Mouse (Mus musculus) C2C12 (cell line): ENCODE results near the gene Malrd1. TPM values are rescaled to one million over a fixed set of nuclear protein-coding genes. Genes with fewer than 3 reads are reported as not detected.

ENCODE experiments used
- H3K27me3 ChIP-seq: one replicate; pipeline ENCODE4 v1.6.1; 2011; ENCODE audit not compliant: control insufficient read depth, insufficient read depth, insufficient read length
- H3K36me3 ChIP-seq: one replicate; pipeline ENCODE4 v1.6.1; 2011; ENCODE audit not compliant: control insufficient read depth, insufficient read depth
- H3K4me3 ChIP-seq: one replicate; pipeline ENCODE4 v1.5.1; 2011; ENCODE audit warnings: mild to moderate bottlenecking, control low read depth; ENCODE audit not compliant: poor library complexity, insufficient read depth, severe bottlenecking
- H3K79me2 ChIP-seq: one replicate; pipeline ENCODE4 v1.6.1; 2011; ENCODE audit not compliant: control insufficient read depth, insufficient read depth
- H3K79me3 ChIP-seq: one replicate; pipeline ENCODE4 v1.6.1; 2011; ENCODE audit warnings: low read depth, control low read depth
- H3ac ChIP-seq: one replicate; pipeline ENCODE3; 2011; ENCODE audit warnings: low read depth; ENCODE audit not compliant: control insufficient read depth, insufficient read length
- CEBPB ChIP-seq: IDR thresholded peaks from one replicate; pipeline ENCODE4 v1.6.1; 2011; ENCODE audit warnings: low read depth, mild to moderate bottlenecking, control low read depth, moderate library complexity
- CTCF ChIP-seq: IDR thresholded peaks from one replicate; pipeline ENCODE4 v1.5.1; 2011; ENCODE audit not compliant: control insufficient read depth, insufficient read depth, insufficient read length
- FOSL1 ChIP-seq: IDR thresholded peaks from one replicate; pipeline ENCODE4 v1.8.0; 2011; ENCODE audit warnings: mild to moderate bottlenecking, low read length; ENCODE audit not compliant: poor library complexity, insufficient read depth, severe bottlenecking
- MAX ChIP-seq: IDR thresholded peaks from one replicate; pipeline ENCODE4 v1.6.1; 2011; ENCODE audit warnings: mild to moderate bottlenecking, control low read depth
- MYOD1 ChIP-seq: IDR thresholded peaks from one replicate; pipeline ENCODE4 v1.6.1; 2011; ENCODE audit warnings: low read depth; ENCODE audit not compliant: control insufficient read depth, insufficient read length
- MYOG ChIP-seq: IDR thresholded peaks from one replicate; pipeline ENCODE4 v1.6.1; 2011; ENCODE audit not compliant: control insufficient read depth, insufficient read length; ENCODE audit errors: extremely low read depth
- USF1 ChIP-seq: IDR thresholded peaks from one replicate; pipeline ENCODE4 v1.6.1; 2011; ENCODE audit warnings: low read depth, mild to moderate bottlenecking, control low read depth, moderate library complexity
- polyA plus RNA-seq: library from polyadenylated mRNA; unstranded; fragments of >200 nt; fragmentation: generic; extraction: Trizol; gene quantifications from one replicate; pipeline ENCODE4 v1.2.1, GENCODE M21; 2012; ENCODE audit warnings: missing spikeins

Gene Malrd1
- polyA plus RNA-seq, 1 experiment, result not detected

- Histone ChIP-seq H3K36me3 (no peaks in the 10 kb centered on the region), H3ac (no peak overlapping the region), H3K79me2 (no peaks in the 10 kb centered on the region), H3K4me3 (no peak overlapping the region), H3K79me3 (no peaks in the 10 kb centered on the region), H3K27me3 (no peaks in the 10 kb centered on the region)
- TF ChIP-seq MYOG (no peak), MAX (no peak), MYOD1 (no peak), USF1 (no peak), FOSL1 (no peak), CTCF (no peak), CEBPB (no peak)
Observed at GRCm38 (mm10) chr2:16032804-16033203, 506.5 kb downstream of the Malrd1 start.

GRCm38 (mm10) chr2:16110696-16111095 is 584.4 kb downstream of the Malrd1 start:
- no peaks in the 10 kb centered on the region for H3K27me3 ChIP-seq
- no peak overlapping the region for H3ac ChIP-seq
- H3K4me3 ChIP-seq, result no peak overlapping the region
- TF ChIP-seq MAX (no peak), USF1 (no peak), CTCF (no peak), FOSL1 (no peak), MYOG (no peak), CEBPB (no peak), MYOD1 (no peak)
- no peaks in the 10 kb centered on the region for H3K79me3 ChIP-seq
- H3K79me2 ChIP-seq, result no peaks in the 10 kb centered on the region
- H3K36me3 ChIP-seq, result no peaks in the 10 kb centered on the region

GRCm38 (mm10) chr2:16113333-16113732 is 587.1 kb downstream of the Malrd1 start:
- no peak overlapping the region for H3ac ChIP-seq
- H3K4me3 ChIP-seq, result no peak overlapping the region
- no peaks in the 10 kb centered on the region for H3K36me3 ChIP-seq
- H3K79me2 ChIP-seq, result no peaks in the 10 kb centered on the region
- no peaks in the 10 kb centered on the region for H3K27me3 ChIP-seq
- H3K79me3 ChIP-seq, result no peaks in the 10 kb centered on the region
- TF ChIP-seq MYOD1 (no peak), USF1 (no peak), MYOG (no peak), CTCF (no peak), MAX (no peak), FOSL1 (no peak)

GRCm38 (mm10) chr2:16147999-16148398 is 621.7 kb downstream of the Malrd1 start:
- Histone ChIP-seq H3K79me2 (no peaks in the 10 kb centered on the region), H3ac (no peak overlapping the region), H3K27me3 (no peaks in the 10 kb centered on the region), H3K4me3 (no peak overlapping the region), H3K79me3 (no peaks in the 10 kb centered on the region), H3K36me3 (no peaks in the 10 kb centered on the region)
- no peak for TF ChIP-seq CTCF
- no peak for TF ChIP-seq MAX
- TF ChIP-seq MYOG, result no peak
- TF ChIP-seq FOSL1, result no peak
- no peak for TF ChIP-seq MYOD1
- TF ChIP-seq CEBPB, result no peak
- no peak for TF ChIP-seq USF1

GRCm38 (mm10) chr2:16152623-16153022 is 626.3 kb downstream of the Malrd1 start:
- H3K79me3 ChIP-seq, result no peaks in the 10 kb centered on the region
- TF ChIP-seq CEBPB (no peak), USF1 (no peak), FOSL1 (no peak), CTCF (no peak)
- H3K27me3 ChIP-seq, result no peaks in the 10 kb centered on the region
- H3ac ChIP-seq, result no peak overlapping the region
- no peaks in the 10 kb centered on the region for H3K36me3 ChIP-seq
- no peak overlapping the region for H3K4me3 ChIP-seq
- no peaks in the 10 kb centered on the region for H3K79me2 ChIP-seq

GRCm38 (mm10) chr2:16163246-16163989 is 637.1 kb downstream of the Malrd1 start:
- Histone ChIP-seq H3K79me3 (no peaks in the 10 kb centered on the region), H3K36me3 (no peaks in the 10 kb centered on the region), H3K4me3 (no peak overlapping the region), H3K27me3 (no peaks in the 10 kb centered on the region), H3K79me2 (no peaks in the 10 kb centered on the region), H3ac (no peak overlapping the region)
- no peak for TF ChIP-seq MYOD1
- no peak for TF ChIP-seq CTCF
- no peak for TF ChIP-seq MYOG
- no peak for TF ChIP-seq USF1
- no peak for TF ChIP-seq CEBPB
- TF ChIP-seq FOSL1, result no peak
- no peak for TF ChIP-seq MAX
